Mouse (Mus musculus) urinary bladder, postnatal 10 days (tissue): Measurements from ENCODE around the gene Aire.
A peak's percentile ranks its signal among the peaks of the same experiment; 100 is the strongest.

ENCODE experiments used
- DNase-seq: peaks from one replicate; pipeline ENCODE4 v3.0.0; 2022; ENCODE audit warnings: low spot score

The Aire gene

DNA sequence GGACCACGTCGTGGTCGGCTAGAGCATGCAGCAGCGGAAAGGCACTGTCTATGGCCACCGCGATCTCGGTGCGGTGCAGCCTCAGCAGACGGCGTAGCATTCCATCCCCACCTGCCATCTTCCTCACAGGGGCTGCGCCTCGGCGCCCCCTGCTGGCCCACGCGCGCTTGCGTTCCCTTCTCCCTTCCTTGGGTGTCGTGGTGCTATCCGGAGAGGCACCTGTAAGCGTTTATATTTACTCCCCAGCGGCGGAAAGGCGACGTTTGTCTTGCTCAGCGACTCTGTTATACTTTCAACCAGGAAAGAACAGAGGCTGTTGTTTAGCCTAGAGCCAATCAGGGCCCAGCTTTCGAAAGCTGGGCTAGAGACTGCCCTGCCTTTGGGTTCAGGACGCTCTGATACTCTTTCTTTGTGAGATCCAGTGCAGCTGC is at the start of gene Aire:
TSS of gene Aire (minus strand) at position 205 of the 431 bp plus-strand sequence.
- no peak for DNase-seq

DNA sequence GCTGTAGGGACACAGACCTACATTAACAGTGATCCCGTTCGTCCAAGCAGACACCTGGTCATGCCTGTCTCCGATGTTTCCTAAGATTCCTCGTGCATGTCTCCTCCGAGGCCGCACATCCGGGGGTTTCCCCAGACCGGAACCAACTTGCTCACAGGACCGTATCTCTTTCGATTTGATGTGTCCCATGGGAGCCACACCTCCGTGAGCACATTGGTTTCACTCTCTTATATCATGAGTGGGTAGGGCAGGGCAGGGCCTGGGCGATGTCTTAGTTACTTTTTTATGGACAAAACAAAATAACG is 49.3 kb upstream of the Aire start:
- no peak for DNase-seq

DNA sequence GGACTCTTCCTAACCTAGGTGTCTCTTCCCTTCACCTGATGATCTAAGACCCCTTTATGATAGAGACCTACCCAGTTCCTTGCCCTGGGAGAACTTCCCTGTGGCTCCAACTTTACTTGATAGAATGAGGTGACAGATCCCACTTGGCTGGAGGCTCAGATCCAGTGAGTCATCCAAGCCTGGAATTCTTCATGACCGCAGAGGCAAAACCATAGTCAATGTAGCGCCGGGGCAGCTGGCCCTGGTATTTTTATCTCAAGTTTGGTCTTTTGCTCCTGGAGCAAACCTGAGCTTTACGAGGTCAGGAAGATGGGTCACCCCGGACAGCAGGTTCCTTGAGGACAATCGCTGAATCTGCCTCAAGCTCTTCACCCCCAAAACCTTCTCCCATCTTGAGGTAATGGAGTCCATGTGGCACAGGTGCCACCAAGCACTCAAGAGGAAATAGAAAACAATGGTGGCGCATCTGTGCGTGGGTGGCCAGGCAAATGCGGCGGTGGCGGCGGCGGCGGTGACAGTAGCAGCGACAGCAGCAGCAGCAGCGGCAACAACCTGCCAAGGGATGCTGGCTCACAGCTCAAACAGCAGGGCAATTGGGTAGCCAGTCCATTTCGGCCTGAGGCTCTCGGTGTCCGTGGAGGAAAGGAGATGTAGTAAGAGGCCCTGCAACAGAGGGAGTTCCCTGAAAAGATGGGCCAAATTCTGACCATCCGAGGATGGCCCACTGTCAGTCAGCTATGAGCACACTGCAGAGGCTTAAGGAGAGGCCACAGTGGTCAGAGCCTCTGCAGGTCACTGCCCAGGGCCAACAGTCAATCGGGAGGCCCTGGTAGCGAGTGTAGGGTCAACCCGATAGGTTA is 48.7 kb upstream of the Aire start:
- no peak for DNase-seq

DNA sequence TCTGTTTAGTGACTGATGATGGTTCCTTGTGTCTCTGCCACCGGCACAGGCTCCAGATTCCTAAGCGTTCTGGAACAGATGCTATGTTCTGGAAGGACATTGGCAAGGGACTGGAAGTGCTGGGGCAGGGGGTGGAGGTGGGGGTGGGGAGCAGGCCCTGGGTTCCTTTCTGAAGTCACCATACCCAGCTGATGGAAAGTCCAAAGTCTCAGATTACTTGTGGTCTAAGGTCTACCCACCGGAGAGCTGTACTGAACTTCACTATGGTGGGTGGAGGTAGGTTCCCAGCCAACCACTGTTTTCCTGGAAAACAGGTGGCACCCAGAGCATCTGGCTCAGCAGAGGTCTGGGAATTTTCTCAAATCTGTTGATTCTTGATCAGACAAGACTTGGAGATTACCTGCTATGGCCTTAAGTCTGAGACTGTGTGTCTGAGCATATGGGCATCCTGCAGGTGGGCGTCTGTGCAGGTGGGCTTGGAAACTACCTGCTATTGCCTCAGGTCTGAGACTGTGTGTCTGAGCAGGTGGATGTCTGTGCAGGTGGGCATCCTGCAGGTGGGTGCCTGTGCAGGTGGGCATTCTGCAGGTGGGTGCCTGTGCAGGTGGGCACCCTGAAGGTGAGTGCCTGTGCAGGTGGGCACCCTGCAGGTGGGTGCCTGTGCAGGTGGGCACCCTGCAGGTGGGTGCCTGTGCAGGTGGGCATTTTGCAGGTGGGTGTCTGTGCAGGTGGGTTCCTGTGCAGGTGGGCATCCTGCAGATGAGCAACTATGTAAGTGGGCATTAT is 47.5 kb upstream of the Aire start:
- DNase-seq = no peak

DNA sequence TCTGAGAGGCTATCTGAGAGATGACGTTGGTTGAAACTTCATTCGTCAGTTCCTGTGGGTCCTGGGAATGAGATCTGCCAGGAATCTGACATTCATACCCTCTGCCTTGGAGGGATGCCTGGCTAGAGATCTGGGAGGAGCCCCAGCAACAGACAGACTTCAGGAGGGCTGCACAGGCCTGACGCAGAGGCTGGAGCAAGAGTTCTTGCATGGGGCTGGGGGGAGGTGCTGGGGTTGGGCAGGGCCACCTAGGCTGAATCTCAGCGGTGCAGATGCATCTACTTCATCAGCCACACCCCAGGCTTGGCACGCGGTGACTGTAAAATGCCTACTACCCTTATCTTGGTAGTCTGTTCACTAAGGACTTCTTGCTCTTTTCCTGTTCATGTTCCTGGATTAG is 46.8 kb upstream of the Aire start:
- DNase-seq = no peak

DNA sequence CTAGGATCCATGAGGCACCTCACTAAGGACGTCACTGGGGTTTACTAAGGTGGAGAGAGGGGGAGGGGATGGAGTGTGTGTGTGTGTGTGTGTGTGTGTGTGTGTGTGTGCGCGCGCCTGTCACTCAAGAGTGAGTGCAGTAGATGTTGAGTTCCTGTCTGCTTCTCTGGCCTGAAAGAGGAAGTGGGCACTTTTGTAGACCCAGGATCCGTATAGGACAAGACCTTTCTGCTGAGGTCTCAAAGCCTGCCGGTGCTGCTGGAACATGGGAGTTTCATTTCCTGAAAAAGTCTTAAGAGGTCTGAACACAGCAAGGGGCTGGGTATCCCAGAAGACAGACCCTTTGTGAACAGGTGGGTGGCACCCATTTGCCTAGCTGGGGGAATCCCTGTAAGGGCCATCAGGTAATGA is 43.7 kb upstream of the Aire start:
- DNase-seq = no peak

DNA sequence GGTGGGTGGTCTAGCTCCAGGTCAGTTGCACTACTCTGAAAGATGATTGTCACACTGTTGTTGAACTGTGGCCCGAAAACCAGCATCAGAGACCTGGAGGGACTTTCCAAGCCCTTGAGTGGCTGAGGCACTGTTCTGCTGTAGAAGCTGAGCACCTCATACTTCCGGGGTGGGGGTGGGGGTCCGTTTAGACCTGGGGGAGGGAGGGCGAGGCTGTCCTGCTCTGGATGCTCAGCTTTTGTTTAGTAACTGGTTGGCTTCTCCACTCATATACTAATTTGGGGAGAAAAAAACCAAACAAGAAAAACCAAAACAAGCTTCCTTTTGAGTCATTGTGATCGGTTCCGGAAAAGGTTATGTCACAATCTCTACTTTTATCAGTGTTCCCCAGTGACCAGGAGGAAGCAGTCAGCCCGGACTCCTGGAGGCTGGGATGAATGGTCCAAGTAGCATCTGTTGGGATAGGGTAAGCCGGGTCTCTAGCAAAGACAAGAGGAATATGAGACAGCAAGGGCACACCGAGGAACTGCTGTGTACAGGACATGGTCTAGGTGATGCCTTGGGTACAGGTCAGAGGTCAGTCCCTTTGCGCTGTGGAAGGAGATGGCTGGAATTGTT is 43.1 kb upstream of the Aire start:
- no peak for DNase-seq

DNA sequence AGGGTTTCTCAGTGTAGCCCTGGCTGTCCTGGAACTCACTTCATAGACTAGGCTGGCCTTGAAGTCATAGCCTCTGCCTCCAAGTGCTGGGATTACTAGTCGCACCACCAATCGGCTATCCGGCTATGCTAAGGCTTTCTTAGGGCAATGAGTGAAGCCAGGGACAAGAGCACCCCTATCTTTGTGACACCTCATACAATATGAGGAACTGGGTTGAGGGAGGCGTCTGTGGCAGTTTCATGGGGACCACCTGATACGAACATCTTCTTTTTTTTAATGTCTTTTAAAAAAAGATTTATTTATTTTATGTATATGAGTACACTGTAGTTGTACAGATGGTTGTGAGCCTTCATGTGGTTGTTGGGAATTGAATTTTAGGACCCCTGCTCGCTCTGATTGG is 42.3 kb upstream of the Aire start:
- no peak for DNase-seq

DNA sequence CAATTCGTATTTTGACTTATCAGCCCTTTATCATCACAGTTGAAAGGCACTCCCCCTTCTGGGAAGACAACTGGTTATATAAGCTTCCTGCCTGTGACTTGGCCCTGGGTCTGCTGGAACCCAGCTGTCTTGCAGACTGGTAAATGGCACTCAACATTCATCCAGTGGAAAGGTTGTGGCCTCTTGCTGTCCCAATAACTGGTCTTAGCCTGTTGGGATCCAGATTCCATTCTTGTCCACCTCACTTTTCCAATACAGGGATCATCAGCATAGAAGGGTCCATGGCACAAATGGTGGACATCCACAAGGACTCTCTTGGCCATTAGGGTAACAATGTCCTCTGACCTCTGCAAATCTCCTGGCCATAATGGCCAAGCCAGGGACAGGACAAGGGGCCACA is 40.7 kb upstream of the Aire start:
- no peak for DNase-seq

DNA sequence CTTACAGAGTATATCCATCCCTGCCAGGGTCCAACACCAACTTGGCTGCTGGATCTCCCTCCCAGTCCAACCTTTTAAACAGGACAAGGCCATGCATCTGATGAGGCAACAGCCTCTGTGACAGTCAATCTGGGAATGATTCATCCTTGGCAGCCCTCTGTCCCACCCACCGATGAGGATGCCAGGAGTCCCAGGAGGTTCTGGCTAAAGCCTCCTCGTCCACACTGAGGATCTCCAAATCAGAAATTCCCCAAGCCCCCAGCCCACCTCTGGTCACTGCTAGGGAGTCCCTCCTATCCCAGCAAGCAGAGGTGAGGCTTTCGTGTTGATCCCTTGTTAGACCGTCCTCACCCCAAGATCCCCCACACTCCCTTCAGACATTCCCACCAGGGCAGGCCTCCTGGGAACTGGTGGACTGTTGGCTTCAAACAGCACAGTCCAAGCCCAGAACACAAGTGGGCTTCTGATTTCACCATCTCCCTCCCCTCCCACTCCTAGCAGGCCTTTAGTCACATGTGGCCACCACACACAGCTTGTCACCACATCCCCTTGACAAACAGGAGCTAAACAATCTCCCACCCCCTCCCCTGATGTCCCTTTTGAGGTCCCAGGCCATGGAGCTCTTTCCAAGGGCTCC is 36.7 kb upstream of the Aire start:
- no peak for DNase-seq

DNA sequence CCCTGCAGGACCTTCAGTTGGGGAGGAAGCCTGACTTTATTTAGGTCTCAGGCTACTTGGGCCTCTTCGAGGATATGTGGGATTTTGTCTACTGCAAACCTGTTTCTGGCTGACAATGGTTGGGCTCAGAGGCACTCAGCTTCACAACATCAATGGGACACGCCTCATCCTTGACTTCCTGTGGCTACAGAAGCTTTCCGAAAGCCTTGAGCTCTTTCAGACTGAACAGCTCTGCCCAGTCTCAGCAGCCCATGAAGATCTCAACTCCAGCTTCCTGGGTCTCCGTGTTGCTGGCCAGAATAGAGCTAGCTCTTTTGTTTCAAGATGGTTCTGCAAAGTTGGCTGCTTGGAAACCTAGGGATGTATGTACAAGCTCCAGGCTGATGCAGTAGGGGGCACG is 34.9 kb upstream of the Aire start:
- DNase-seq = no peak

DNA sequence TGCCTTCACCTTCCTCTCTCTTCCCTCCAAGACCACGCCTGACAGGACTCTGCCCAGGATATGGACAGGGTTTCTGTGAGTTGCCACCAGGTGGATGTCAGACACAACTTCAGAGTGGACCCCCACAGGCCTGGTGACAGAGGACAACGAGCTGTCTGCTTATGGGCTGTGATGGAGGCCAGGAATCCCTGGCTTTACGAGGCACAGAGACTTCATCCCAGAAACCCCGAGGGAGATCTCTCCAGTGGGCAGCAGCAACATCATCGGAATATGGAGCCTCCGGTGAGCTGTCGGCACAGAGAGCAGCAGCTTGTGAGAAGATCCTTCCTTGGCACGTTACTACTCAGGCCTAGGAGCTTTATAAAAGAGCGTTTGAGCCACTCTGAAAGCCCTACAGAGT is 34.5 kb upstream of the Aire start:
- no peak for DNase-seq

DNA sequence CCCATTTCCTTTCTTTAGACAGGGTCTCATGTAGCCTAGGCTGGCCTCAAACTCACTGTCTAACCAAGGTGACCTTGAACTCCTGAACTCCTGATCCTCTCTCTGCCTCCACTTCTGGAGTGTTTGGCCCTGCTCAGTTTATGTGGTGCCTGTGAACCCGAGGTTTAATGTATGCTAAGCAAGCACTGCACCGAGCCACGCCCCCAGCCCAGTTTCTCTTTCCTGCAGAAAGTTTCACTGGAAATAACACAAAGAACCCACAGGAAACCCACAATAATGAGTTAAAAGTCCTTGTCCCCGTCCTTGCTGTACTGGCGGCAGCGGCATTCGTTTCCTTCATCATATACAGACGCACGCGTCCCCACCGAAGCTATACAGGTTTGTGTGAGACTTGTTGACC is 31.6 kb upstream of the Aire start:
- DNase-seq = no peak

DNA sequence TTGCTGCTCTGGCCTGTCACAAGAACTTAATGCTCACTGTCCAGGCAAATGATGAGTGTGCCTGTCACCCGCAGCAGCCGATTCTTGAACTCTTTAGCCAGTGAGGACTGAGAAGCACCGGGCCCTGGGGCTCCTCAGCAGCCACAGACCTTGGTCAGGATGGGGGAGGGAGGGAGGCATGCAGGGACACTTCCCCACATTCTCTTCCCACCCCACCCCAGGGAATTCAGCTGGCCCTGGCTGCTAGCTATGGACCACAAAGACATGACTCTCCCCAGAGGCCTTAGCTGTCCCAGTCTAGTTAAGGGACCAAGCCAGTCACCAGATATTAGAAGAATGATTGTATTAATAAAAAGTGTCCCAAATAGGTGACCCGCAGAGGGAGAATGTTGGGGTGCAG is 30.7 kb upstream of the Aire start:
- DNase-seq = no peak

DNA sequence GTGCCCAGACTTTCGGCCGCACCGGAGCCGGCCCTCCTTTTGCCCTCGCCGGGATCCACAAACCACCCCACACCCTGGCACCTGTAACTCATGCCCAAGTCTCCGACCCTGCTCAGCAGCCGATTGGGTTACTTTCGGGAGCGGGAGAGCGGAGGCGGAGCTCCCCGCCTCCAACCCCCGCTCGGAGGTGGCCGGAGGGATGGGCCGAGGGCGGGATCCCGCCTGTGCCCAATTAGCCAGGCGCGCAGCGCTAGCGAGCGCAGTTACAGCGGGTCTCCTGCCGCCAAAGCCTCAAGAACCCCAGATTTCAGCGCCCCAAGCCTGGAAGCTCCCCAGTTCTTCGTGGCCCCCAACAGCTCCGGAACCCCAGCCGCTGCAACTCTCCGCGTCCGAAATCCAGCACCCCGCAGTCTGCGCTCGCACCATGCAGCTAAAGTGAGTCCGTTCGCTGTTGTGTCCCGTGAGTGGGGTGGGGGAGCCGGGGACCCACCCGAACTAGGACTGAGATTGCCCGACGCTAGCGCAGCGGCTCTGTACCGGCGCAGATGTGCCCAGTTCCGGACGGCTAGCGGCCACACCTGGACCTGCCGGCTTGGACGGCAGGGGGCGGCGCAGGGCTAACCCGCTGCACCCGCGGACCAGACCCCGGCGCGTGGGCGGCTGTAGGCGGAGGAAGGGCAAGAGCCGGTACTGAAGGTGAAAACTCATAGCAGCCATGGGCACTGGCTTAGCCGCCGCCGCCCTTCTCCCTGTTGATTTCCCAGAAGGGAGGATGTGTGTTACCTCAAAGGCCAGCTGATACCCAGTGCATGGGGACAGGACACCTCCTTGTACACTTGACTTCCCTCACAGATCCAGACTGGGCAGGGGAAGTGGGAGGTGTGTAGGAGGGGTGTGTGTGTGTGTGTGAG is 25.9 kb upstream of the Aire start, which contains the start of gene Icosl:
TSS of gene Icosl (plus strand) at position 202 of the 911 bp plus-strand sequence.
- DNase-seq = peak; percentile 40

DNA sequence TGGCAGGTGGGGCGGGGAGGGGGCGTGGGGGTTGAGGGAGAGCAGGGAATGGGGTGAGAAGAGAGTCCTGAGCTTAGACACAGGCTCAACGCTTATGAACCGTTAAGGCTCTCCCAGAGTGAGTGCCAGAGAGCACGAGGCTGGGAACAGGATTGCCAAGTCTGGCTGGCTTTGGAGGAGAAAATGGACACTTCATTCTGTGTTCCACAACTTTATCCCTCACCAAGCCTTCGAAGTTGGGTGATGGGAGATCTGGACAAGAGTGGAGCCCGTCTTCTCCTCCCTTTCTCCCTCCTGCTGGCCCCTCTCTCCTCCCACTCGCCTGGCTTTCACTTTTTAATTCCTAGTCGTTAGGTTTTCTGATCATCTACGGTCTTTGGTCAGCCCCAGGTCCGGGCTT is 25.1 kb upstream of the Aire start:
- DNase-seq = no peak

DNA sequence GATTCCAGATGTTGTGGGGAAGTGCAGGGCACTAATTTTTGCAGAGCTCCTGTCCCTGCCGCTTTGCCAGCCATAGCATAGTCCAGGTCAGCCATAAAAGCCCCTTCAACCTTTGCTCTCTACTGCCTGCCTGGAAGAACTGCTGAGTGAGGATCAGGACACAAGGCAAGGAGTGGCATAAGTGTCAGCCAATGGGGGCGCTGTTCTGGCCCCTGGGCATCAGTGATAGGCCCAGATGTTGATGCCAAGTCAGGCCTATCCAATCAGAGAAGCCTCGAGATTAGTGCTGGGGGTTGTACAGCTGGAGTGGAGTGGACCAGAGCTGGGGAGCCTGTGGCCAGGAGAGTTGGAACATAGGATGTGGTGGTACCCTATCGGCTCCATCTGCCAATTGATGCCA is 23.8 kb upstream of the Aire start:
- no peak for DNase-seq

DNA sequence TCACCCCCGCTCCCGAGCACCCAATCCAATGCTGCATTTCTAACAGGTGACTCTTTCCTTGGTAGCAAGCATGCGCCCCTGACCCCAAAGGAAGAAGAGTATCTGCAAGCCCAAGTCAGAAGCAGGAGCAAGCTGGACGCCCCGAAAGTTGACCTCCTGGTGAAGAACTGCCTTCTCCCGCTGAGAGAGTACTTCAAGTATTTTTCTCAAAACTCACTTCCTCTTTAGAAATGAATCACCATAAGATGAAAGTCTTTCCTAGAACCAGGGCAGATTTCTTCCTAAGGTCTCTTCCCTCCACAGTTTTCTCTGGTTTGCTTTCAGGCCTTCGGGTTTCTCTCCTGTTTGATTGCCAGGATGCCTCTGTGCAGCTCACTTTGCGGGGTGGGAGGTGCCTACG is 19.7 kb upstream of the Aire start:
- DNase-seq = no peak

DNA sequence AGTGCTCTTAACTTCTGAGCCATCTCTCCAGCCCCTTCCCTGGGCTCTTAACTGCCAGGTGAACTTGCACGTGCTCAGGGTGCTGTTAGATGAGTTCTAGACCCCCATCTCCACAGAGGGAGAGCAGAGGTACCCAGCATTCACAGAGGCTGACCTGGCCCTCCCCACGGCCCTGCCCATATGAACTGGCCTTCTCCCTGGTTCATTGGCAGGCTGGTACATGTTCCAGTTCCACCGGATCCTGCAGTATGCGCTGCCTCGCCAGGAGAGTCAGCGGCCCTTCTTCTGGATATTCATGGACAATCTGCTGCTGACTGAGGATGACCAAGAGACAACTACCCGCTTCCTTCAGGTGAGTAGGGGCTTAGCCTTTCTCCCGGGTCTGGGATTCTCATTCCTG is 13.6 kb upstream of the Aire start:
- DNase-seq = no peak

DNA sequence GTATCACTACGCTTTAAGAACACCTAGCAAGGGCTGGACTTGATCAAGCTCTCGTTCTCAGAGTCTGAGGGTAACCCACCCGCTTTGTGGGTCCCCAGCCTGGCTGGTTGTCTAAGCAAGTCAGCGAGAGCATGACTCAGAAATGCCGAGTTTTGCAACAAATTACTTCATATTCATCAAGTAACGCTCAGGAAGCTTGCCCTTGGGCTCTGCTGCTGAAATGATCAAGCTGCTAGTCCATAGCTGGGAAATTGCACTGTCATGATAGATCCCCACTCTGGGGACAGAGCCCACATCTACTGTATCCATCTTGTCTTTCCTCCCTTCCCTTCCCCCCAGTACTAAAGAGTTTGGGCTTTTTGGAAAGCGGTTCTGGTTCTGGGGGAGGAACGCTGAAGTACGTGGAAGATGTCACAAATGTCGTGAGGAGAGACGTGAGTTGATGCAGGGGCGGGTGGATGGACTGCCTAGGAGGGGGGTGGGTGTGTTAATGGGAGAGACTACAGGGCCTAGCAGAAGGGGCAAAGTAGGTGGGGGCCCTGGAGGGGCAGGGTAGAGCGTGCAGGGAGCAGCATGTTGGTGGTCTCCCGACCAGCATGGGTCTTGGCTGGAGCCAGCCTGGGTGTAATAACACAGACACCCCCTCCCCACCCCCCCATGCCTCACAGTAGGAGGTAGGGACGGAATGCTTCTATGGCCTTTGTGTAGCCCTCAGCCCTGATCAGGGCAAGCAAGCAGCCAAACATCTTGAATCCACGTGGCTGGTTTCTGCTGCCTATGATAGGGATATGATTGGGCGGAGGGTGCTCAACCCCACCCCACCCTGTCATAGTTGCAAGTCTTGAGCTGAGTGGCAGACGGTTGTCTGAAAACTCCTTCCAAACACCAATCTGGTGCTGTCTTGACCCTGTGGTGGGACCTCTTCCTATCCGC is 11.5 kb upstream of the Aire start:
- no peak for DNase-seq
